Mouse (Mus musculus) left cerebral cortex, adult 18-20 months (tissue): ENCODE measurements around the gene Ccdc58. TPM values are rescaled to one million over a fixed set of nuclear protein-coding genes. Genes with fewer than 3 reads are reported as not detected.
"Not testable (repeated sequence)": the region's sequence is repeated elsewhere in the genome, so short reads cannot be mapped to it uniquely, and the experiment has no call there.

Experiments
- DNase-seq, 2 experiments: peaks; one replicate each; pipeline ENCODE4 v3.0.0; 2021 to 2022; ENCODE audit warnings: low spot score in 2 of 2, mixed read lengths in 1 of 2
- long read RNA-seq, 2 experiments: library from polyadenylated mRNA; stranded (forward); transcript quantifications; one replicate each; pipeline ENCODE4 v2.0.0; 2021
- total RNA-seq, 2 experiments: library from RNA; stranded (reverse); gene quantifications; 2 replicates each; pipeline ENCODE4 v1.2.3; 2021

Gene Ccdc58
- 10 to 100 TPM; 13.6 to 15.8 TPM for total RNA-seq
- long read RNA-seq, experiment 1, transcript Ccdc58-203 (5 exons, 1,073 nt) = major isoform, 6 of 10 reads
- long read RNA-seq, experiment 1, partial matches to known transcripts = 1 of 10 reads
- long read RNA-seq, experiment 1, other reads (novel, unspliced or antisense) = 3 of 10 reads
- long read RNA-seq, experiment 2, transcript Ccdc58-203 (5 exons, 1,073 nt) = major isoform, 11 of 11 reads
- long read RNA-seq, experiment 2, partial matches to known transcripts = 0 of 11 reads
- long read RNA-seq, experiment 2, other reads (novel, unspliced or antisense) = 0 of 11 reads

DNA sequence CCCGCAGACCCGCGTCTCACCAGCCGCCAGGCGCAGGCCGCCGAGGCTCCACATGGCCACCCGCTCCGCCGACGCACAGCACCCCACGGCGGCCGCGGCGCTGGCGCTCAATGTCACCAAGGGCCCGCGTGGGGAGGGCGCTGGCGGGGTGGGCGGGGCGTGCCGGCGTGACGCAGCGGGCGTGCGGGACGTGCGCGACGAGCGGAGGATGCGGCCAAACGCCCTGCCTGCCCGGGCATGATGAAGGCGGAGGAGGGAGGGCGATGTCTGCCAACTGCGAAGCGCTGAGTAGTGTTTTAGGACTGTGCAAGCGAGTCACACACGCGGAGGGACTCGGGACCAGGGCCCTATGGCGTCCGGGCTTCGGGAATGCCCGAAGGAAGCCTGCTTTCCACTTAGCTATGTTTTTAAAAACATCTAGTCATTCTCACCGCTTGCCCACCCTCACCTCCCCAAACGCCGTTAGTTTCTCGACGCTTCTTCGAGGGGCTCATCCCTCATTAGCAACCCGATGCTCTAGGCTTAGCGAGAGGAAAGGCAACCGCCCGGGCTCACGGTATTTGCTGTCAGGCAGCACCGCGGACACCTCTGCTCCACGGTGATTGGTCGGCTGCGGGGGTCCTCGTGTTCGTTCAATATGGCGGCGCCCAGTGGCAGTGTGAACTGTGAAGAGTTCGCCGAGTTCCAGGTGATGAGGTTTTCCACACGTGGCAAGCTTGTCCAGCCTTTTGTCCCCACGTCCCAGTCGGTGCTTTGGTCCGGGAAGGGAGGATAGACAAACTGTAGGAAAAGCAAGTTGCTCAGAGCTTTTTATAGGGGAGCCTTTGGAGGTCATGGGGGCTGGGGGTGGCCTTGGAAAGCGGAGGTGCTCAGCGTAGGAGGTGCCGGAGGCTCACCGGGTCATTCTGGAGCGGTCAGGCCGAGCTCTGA, at the start of gene Ccdc58, which contains the start of gene Fam162a:
Gene Ccdc58, plus strand, starts transcription at position 236 of the 930 bp plus-strand sequence.
Gene Fam162a, minus strand, starts transcription at position 145 of the 930 bp plus-strand sequence.
- DNase-seq = peak; percentile 90 to 94

DNA sequence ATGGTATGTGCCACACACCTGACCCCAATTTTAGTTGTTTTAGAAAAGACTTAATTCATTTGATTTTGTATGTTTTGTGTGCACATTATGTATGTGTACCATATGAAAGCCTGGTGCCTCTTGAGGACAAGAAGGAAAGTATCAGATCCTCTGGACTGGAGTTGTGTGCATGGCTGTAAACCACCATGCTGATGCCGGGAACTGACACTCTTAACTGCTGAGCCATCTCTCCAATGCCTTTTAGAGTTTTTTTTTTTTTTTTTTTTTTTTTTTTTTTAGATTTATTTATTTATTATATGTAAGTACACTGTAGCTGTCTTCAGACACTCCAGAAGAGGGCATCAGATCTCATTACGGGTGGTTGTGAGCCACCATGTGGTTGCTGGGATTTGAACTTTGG, 43.4 kb upstream of the Ccdc58 start:
- not testable (repeated sequence) for DNase-seq

DNA sequence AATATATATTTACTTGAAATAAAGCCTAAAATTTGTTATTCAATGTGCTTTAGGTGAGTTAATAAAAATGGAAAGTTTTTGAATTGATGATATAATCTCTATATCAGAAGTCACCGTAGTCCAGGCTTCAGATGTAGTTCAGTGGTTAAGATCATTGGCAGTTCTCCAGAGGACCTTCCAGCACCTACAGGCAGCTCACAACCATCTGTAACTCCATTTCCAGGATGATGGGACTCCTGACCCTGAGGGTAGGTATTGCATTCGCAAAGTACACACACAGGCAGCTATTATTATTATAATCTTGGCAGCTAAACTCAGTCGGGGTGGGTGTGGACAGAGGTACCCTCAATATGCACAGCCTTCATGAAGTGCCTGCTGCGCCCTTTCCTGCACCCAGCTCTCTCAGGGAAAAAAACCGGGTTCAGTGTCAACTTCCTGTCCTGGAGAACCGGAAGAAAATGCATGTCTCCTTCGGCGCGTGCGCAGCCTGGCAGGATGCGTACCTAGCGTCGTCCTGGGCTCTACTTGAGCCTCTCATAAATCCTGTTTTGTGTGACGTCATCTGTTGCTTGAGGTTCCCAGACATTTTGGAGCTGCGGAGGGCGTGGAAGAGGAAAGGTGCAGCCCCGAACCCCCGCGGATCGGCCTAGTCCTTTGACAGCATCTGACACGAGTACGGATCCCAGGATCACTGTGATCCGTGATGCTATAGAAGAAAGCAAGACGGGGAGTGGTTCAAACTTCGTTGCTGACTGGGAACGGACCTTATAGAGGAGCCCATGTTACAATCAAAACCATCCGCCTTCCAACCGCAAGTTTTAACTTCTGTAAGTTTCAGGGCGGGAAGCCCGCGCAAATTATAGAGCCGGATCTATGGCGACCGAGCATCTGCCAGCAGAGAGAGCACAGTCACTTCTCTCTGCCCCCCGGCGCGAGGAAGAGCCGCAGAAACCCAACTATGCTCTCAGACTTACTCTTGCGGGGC, 30.6 kb upstream of the Ccdc58 start, which contains the start of gene Wdr5b:
Gene Wdr5b, plus strand, starts transcription at position 551 of the 985 bp plus-strand sequence.
- DNase-seq = peak; percentile 87 to 93

DNA sequence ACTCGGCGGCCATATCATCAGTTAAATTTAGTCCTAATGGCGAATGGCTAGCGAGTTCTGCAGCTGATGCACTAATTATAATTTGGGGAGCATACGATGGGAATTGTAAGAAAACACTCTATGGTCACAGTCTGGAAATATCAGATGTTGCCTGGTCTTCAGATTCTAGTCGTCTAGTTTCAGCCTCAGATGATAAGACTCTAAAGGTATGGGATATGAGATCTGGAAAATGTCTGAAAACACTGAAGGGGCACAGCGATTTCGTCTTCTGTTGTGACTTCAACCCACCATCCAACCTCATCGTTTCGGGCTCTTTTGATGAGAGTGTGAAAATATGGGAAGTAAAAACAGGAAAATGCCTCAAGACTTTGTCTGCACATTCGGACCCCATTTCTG, 29.9 kb upstream of the Ccdc58 start:
- DNase-seq = no peak

- no peak for DNase-seq
These were observed 28.4 kb upstream of the Ccdc58 start for GRCm38 (mm10) chr16:36043073-36043472.

DNA sequence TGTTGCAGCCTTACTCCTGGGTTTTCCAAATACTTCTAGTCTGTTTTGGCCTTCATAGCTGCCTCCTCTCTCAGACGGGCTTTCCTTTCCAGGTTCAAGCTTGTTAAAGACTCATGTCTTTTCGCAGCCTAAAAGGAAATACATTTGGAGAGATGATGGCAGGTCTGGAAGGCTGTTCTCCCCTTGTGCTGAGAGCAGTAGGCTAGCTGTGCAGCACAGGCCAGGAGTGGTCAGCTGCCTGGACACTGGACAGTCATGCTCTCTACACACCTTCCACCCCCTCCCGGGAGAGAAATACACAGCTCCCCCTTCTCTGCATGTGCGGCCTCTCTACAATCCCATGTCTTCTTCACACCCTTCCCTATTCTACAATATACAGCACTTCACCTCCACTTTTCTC, 27.5 kb upstream of the Ccdc58 start:
- DNase-seq = no peak

DNA sequence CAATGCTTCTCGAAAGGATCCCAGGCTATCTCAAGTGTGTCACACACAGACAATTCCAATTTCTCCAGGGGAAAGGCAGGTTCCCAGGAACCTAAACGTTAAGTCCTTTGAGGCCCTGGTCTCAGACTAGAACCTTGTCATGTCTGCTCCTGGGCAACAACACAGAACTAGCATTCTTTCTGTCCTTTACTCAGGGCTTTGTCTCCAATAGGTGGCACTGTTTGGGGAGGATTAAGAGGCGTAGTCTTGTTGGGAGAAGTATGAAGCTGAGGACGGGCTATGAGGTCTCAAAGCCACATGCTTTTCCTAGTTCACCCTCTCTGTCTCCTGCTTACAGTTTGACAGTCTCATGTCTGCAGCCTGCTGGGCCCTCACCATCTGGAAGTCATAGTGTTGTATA, 23.9 kb upstream of the Ccdc58 start:
- no peak for DNase-seq

DNA sequence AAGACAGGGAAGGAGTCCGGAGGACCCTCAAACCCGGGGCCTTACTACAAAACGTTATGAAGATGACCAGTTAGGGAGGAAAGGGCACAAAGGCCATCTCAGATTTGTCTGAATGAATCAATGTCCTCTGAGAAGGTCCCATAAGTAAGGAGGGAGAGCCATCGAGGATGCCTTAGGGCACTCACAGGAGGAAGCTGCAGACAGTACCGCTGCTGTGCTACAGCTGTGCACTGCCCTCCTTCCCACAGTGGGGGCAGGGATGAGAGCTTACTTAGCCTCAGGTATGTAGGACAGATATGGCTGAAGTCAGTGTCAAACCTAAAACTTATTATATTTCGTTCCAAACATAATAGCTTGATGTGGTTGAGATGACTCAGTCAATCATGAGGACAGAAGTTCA, 20.0 kb upstream of the Ccdc58 start:
- no peak for DNase-seq

DNA sequence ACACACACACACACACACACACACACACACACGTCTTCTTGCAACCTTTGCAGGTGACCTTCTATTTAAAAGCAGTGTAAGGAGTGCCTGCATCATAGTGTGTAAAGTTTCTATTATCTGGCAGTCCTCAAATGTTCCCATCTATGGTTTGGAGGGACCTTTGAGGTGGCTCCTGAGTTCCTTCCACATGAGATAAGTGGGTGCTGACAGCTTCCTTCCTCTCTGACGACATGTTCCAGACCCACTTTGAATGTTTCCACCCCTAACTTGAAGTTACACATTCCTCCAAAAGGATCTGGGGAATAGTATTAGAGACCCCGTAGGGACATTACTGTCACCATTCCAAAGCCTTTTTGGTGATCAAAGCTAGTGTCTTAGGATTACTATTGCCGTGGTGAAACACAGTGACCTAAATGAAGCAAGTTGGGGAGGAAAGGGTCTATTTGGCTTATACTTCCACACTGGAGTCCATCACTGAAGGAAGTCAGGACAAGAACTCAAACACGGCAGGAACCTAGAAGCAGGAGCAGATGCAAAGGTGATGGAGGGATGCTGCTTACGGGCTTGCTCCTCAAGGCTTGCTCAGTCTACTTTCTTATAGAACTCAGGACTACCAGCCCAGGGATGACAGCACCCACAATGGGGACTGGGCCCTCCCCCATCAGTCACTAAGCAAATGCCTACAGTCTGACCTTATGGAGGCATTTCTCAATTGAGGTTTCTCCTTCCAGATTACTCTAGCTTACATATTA, 17.8 kb upstream of the Ccdc58 start:
- no peak for DNase-seq

DNA sequence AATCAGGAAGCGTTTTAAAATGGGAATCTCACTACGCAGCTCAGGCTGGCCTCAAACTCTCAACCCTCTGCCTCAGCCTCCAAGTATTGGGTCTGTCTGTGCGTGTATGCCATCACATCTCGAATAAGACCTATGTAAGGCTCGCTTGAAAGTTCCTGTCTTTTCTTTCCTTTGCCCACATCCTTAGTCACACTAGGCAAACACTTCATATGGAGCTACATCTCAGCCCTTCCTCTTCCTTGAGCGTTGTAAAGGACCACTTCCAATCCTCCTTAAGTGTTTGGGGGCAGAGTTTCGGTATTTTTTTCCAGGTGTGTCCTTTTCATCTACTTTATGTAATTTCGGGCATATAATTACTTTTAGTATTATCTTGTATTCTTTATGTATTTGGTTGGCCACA, 16.6 kb upstream of the Ccdc58 start:
- no peak for DNase-seq

DNA sequence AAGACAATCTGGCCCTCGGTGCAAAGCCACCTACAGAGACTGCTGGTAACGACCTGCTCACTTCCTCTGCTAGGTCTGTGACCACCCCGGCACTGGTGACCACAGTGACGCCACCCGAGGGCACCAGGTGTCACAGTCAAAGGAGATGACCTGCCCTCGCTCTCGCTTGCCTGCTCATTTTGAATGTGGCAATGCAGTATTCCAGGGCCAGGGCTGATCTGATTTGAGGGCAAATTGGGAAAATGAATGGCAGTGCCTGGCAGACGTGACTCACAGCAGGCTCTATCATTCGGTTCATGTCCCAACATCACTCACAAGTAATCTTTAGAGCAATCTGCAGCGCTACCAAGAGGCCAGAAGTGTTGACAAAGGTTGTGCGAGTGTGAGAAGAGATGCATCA, 15.1 kb upstream of the Ccdc58 start:
- no peak for DNase-seq

DNA sequence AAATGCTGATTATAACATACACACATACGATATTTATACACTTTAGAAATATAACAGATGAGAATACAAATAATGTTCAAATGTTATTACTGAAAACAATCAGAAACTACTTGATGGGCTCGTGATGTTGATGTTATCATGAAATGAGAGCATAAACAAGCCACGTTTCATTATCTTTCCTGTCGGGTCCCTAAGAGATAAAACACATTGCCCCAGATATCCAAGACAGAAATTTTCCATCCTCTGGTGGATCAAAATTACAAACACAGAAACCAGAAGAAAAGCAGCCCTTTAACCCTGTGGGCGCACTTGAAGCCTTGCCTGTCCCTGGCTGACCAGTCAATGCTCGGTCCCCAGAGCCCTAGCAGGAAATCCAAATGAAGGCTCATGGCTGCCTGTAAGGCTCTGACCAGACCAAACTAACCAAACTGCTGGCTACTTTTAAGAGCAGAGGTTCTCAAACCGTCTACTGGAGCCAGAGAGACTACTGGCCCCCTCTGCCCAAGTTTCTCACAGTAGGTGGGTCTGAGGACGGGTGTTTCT, 13.5 kb upstream of the Ccdc58 start:
- no peak for DNase-seq

GRCm38 (mm10) chr16:36062534-36062933, 9.0 kb upstream of the Ccdc58 start:
- not testable (repeated sequence) for DNase-seq

DNA sequence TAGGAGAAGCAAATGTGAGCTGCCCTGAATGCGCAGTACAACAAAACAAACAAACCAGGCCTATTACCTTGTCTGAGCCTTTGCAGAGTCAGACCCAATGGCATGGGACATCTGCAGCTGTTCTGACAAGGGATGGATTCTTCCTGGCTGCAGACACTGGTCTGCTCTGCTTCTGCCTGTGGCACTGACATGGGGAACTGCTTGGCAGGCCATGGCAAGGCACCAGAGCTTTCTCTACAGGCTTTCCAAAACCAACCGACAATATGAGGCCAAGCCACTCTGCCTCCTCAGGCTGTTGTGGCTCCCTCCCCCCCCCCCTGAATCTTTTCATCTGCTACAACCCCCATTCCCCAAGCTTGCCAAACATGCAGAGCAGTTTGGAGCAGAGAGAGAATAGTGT, 8.2 kb upstream of the Ccdc58 start:
- no peak for DNase-seq

- no peak for DNase-seq
These were observed 6.6 kb upstream of the Ccdc58 start for GRCm38 (mm10) chr16:36064904-36065303.

GRCm38 (mm10) chr16:36067694-36068093, 3.8 kb upstream of the Ccdc58 start:
- DNase-seq = no peak

DNA sequence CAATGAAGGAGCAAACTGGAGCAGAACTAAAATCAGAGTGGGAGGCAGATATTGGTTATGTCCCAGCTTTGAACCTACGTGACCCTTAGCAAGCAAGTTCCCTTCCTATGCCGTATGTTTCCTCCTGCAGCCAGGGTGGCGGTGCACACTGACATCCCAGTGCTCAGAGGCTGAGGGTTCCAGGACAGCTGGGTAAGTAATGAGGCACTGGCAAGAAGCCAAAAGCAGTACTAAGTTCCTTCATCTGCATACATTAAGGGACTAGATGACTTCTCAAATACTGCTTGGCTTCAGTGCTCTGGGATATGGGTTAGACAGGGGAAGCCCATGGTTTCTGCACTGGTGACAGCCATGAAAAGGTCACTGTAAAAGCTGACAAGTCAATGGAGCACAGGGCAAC, 3.1 kb upstream of the Ccdc58 start:
- no peak for DNase-seq

GRCm38 (mm10) chr16:36069819-36070575, 1.5 kb upstream of the Ccdc58 start:
- DNase-seq = no peak

DNA sequence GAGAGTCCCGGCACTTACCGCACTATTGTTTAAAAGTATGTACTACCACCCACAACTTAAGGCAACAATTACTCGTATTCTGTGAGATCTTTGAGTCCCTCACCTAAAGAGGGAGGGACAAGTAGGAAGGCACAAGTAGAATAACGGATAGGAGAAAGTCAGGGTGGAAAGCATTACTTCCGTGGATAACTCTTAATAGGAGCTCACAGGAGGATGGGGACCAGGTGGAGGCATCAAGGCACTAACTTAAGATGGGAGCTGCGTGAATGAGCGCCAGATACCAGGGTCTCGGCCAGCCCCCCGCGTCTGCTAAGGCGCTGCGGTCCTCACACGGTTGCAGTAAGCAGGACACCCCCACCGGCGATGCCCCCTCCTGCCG, 425 bp upstream of the Ccdc58 start:
- DNase-seq = no peak
